In genomic region chr11:117301716-117302115, GRCm38 (mm10) we compare ENCODE assay signal across 17 mouse cellular contexts.
DNase-seq lines count a peak whose midpoint lies in the region; ATAC-seq and TF ChIP-seq lines count a peak whose summit lies in the region.
"Had no signal": no experiment of that assay in that cellular context is flagged by ENCODE, and none has a peak within 500 bp of the region (broad histone marks: within the 10 kb centered on the region; RNA-seq: fewer than 3 reads in every experiment).

No protein-coding gene starts in this region.

- 64% methylated on average over 6 of the region's 6 CpGs for WGBS in lung, embryonic 14.5 days

- no peak overlapping the region for H3K4me2 ChIP-seq in lung, embryonic 14.5 days
- H3K4me2 ChIP-seq: hindbrain, embryonic 14.5 days; liver, embryonic 15.5 days; midbrain, embryonic 13.5 days had no signal

- ATAC-seq in lung, embryonic 14.5 days (ENCODE audit: insufficient read depth) = no peak
- ATAC-seq: midbrain, embryonic 13.5 days; Patski had no signal

- DNase-seq in lung, embryonic 14.5 days = no peak
- no peak for DNase-seq in lung, postnatal 4 days
- DNase-seq in 3T3-L1 (ENCODE audit: low read depth, low spot score) = peak; percentile 27
- DNase-seq in CD4-positive helper T cell, adult 2 months (ENCODE audit: low read depth, low spot score) = peak; percentile 72
- no peak for DNase-seq in adrenal gland, adult 2 months
- DNase-seq in spleen, adult 18-20 months = no peak
- DNase-seq in c-Kit-positive CD71-positive TER-119-positive erythroid progenitor cells, embryonic 14.5 days (ENCODE audit: low spot score) = no peak
- DNase-seq: cerebellum, adult 2 months; heart, adult 11 months; heart, postnatal 10 days; kidney, adult 11 months; kidney, postnatal 25 days had no signal

- no peak overlapping the region for H3K4me3 ChIP-seq in lung, embryonic 14.5 days (ENCODE audit: low read depth, low read length)
- H3K4me3 ChIP-seq in embryonic fibroblast, embryonic 13.5 days (ENCODE audit: insufficient read depth, low read length) = no peak overlapping the region
- H3K4me3 ChIP-seq: liver, embryonic 15.5 days; midbrain, embryonic 13.5 days had no signal

- H3K27me3 ChIP-seq in lung, embryonic 14.5 days (ENCODE audit: insufficient read depth, low read length) = no peaks in the 10 kb centered on the region
- H3K27me3 ChIP-seq: liver, embryonic 15.5 days; midbrain, embryonic 13.5 days; Patski had no signal

- peaks cover 12% of the 10 kb centered on the region; the same call in 1 of the 2 replicates for H3K36me3 ChIP-seq in lung, embryonic 14.5 days (ENCODE audit: insufficient read depth)
- H3K36me3 ChIP-seq: midbrain, embryonic 13.5 days had no signal

- peak overlapping the region; percentile 36; the same call in 1 of the 2 replicates for H3K27ac ChIP-seq in lung, embryonic 14.5 days (ENCODE audit: low read depth)
- H3K27ac ChIP-seq in embryonic fibroblast, embryonic 13.5 days (ENCODE audit: insufficient read depth, low read length) = peak overlapping the region; percentile 61; the same call in 1 of the 2 replicates
- H3K27ac ChIP-seq: hindbrain, embryonic 14.5 days; liver, embryonic 15.5 days; midbrain, embryonic 13.5 days had no signal

- TF ChIP-seq CTCF in lung, embryonic 14.5 days (IDR thresholded peaks at IDR 0.05; ENCODE audit: low read depth) = no peak
- no peak for TF ChIP-seq CTCF in embryonic fibroblast, embryonic 13.5 days (IDR thresholded peaks at IDR 0.05; ENCODE audit: borderline replicate concordance, insufficient read depth, low read length)

- no peaks in the 10 kb centered on the region for H3K9me3 ChIP-seq in lung, embryonic 14.5 days (ENCODE audit: low read depth, low read length)
- H3K9me3 ChIP-seq: liver, embryonic 15.5 days; midbrain, embryonic 13.5 days had no signal

- H3K9ac ChIP-seq in lung, embryonic 14.5 days = no peak overlapping the region
- H3K9ac ChIP-seq: hindbrain, embryonic 14.5 days; liver, embryonic 15.5 days; midbrain, embryonic 13.5 days had no signal

- no peak for TF ChIP-seq POLR2A in embryonic fibroblast, embryonic 13.5 days (IDR thresholded peaks at IDR 0.05; ENCODE audit: low read depth, low read length)

- H3K4me1 ChIP-seq in lung, embryonic 14.5 days (ENCODE audit: insufficient read depth) = no peaks in the 10 kb centered on the region
- peaks cover 8% of the 10 kb centered on the region; the same call in 1 of the 2 replicates for H3K4me1 ChIP-seq in embryonic fibroblast, embryonic 13.5 days (ENCODE audit: control insufficient read depth, insufficient read depth, low read length)

Comparison
In these comparisons a context has a peak if more than half of its experiments do, and no peak if none do; other contexts are left out.
1. DNase-seq: peak in 3T3-L1 (single experiment) and CD4-positive helper T cell, adult 2 months (single experiment); none in lung, embryonic 14.5 days (single experiment), lung, postnatal 4 days (0 of 2), adrenal gland, adult 2 months (single experiment), spleen, adult 18-20 months (0 of 2) and c-Kit-positive CD71-positive TER-119-positive erythroid progenitor cells, embryonic 14.5 days (single experiment).